Mouse (Mus musculus): ENCODE data around the gene Ptgfrn. TPM values are rescaled to one million over a fixed set of nuclear protein-coding genes. Genes with fewer than 3 reads are reported as not detected.

Gene Ptgfrn
- total and polyA plus RNA-seq, 3 experiments: not detected

- no peak overlapping the region for H3K4me3 ChIP-seq (ENCODE audit: control insufficient read depth in 1 of 2, insufficient read depth in 1 of 2, low read depth in 2 of 2, low read length in 2 of 2)
- no peaks in the 10 kb centered on the region for H3K4me1 ChIP-seq (ENCODE audit: control insufficient read depth in 1 of 2, insufficient read depth in 2 of 2, low read length in 2 of 2)
- H3K27me3 ChIP-seq (ENCODE audit: control insufficient read depth in 1 of 2, insufficient read depth in 2 of 2, low read length in 2 of 2): 0 out of 4 replicates have a peak, but pooled peaks cover 0 to 3% of the 10 kb centered on the region in 2 experiments
- DNase-seq (ENCODE audit: low read depth, low spot score): no peak
- no peaks in the 10 kb centered on the region for H3K36me3 ChIP-seq (ENCODE audit: control insufficient read depth in 1 of 2, insufficient read depth in 2 of 2, low read length in 2 of 2)
- no peak overlapping the region for H3K27ac ChIP-seq (ENCODE audit: control insufficient read depth, low read depth, low read length)
- no peak overlapping the region for H3K9ac ChIP-seq (ENCODE audit: control insufficient read depth, low read depth, low read length, poor library complexity, severe bottlenecking)
- no peaks in the 10 kb centered on the region for H3K79me2 ChIP-seq (ENCODE audit: control insufficient read depth, insufficient read depth, low read length, poor library complexity)
- TF ChIP-seq USF1 (IDR thresholded peaks at IDR 0.05; ENCODE audit: low read depth, low read length) (no peak), TAL1 (IDR thresholded peaks at IDR 0.05; ENCODE audit: low read length) (no peak), ZMIZ1 (IDR thresholded peaks at IDR 0.05; ENCODE audit: low read depth, low read length) (no peak), TCF12 (IDR thresholded peaks at IDR 0.05; ENCODE audit: low read depth, low read length) (no peak), GABPA (IDR thresholded peaks at IDR 0.05; ENCODE audit: low read depth, low read length) (no peak), SIN3A (IDR thresholded peaks at IDR 0.05; ENCODE audit: low read length) (no peak), NRF1 (IDR thresholded peaks at IDR 0.05; ENCODE audit: insufficient read depth, low read depth, low read length, poor library complexity, severe bottlenecking) (no peak)
- H3K9me3 ChIP-seq (replicated peaks; ENCODE audit: insufficient read depth, low read length): no peaks in the 10 kb centered on the region
Measured at GRCm38 (mm10) chr3:100993158-100993557, 116.9 kb downstream of the Ptgfrn start.

Other genes with a start within 250 kb of the Ptgfrn start
- gene Trim45, start 188.1 kb downstream of the Ptgfrn start, total RNA-seq (2012; rRNA removed): 2.1 and 2.5 TPM in 2 replicates
- gene Trim45, start 188.1 kb downstream of the Ptgfrn start, polyA plus RNA-seq (2012; ENCODE audit: insufficient read depth in 1 of 2, insufficient read length in 2 of 2, low read depth in 1 of 2, low replicate concordance in 2 of 2, missing spikeins in 1 of 2): 1 to 10 TPM in 1 of 2 experiments, not detected in 1; 3.7 TPM
- 24.6 and 27.7 TPM in 2 replicates for gene Ttf2, start 140.6 kb downstream of the Ptgfrn start, total RNA-seq (2012; rRNA removed)
- 10 to 100 TPM in 1 of 2 experiments, not detected in 1; 34.4 TPM for gene Ttf2, start 140.6 kb downstream of the Ptgfrn start, polyA plus RNA-seq (2012; ENCODE audit: insufficient read depth in 1 of 2, insufficient read length in 2 of 2, low read depth in 1 of 2, low replicate concordance in 2 of 2, missing spikeins in 1 of 2)
- not detected in 2 replicates for gene Cd101, start 80.7 kb downstream of the Ptgfrn start, total RNA-seq (2012; rRNA removed)
- not detected for gene Cd101, start 80.7 kb downstream of the Ptgfrn start, polyA plus RNA-seq (2012; ENCODE audit: insufficient read depth in 1 of 2, insufficient read length in 2 of 2, low read depth in 1 of 2, low replicate concordance in 2 of 2, missing spikeins in 1 of 2)
- not detected in 2 replicates for gene Cd2, start 177.7 kb upstream of the Ptgfrn start, total RNA-seq (2012; rRNA removed)
- gene Cd2, start 177.7 kb upstream of the Ptgfrn start, polyA plus RNA-seq (2012; ENCODE audit: insufficient read depth in 1 of 2, insufficient read length in 2 of 2, low read depth in 1 of 2, low replicate concordance in 2 of 2, missing spikeins in 1 of 2): not detected